In genomic region chr16:90416621-90417020, GRCm38 (mm10) we compare ENCODE assay signal across 28 mouse cellular contexts. TPM values are rescaled to one million over a fixed set of nuclear protein-coding genes. Genes with fewer than 3 reads are reported as not detected.
DNase-seq lines count a peak whose midpoint lies in the region; ATAC-seq and TF ChIP-seq lines count a peak whose summit lies in the region.
"Had no signal": no experiment of that assay in that cellular context is flagged by ENCODE, and none has a peak within 500 bp of the region (broad histone marks: within the 10 kb centered on the region; RNA-seq: fewer than 3 reads in every experiment).

No protein-coding gene starts in this region.

- no peak for ATAC-seq in hindbrain, embryonic 13.5 days (ENCODE audit: low FRiP score)
- ATAC-seq: activated CD4-positive, CD25-positive, alpha-beta regulatory T cell, adult 4 months; CD4-positive, CD25-positive, alpha-beta regulatory T cell, adult 4 months; Patski had no signal

- H3K4me3 ChIP-seq in ES-E14 (ENCODE audit: insufficient read depth in 1 of 2, low read depth in 1 of 2, low read length in 2 of 2, poor library complexity in 1 of 2, severe bottlenecking in 1 of 2), result no peak overlapping the region
- H3K4me3 ChIP-seq in hindbrain, embryonic 13.5 days, result no peak overlapping the region

- peaks cover 14% of the 10 kb centered on the region; the same call in 1 of the 2 replicates for H3K36me3 ChIP-seq in ES-E14 (ENCODE audit: control insufficient read depth, insufficient read depth, low read length, poor library complexity, severe bottlenecking)
- peaks cover 16% of the 10 kb centered on the region for H3K36me3 ChIP-seq in hindbrain, embryonic 13.5 days
- H3K36me3 ChIP-seq: G1E had no signal

- H3K4me1 ChIP-seq in ES-E14 (ENCODE audit: control insufficient read depth in 2 of 2, insufficient read depth in 2 of 2, low read length in 2 of 2, poor library complexity in 1 of 2), result peaks cover 5 to 14% of the 10 kb centered on the region in 2 experiments
- peaks cover 33% of the 10 kb centered on the region for H3K4me1 ChIP-seq in hindbrain, embryonic 13.5 days (replicated peaks)

- peak overlapping the region; percentile 62; the same call in 1 of the 2 replicates for H3K27ac ChIP-seq in ES-E14 (ENCODE audit: insufficient read depth, low read depth, low read length, poor library complexity, severe bottlenecking)
- no peak overlapping the region for H3K27ac ChIP-seq in hindbrain, embryonic 13.5 days

- H3K9ac ChIP-seq in ES-E14 (ENCODE audit: insufficient read depth, low read depth, low read length, poor library complexity, severe bottlenecking), result no peak overlapping the region
- no peak overlapping the region for H3K9ac ChIP-seq in hindbrain, embryonic 13.5 days

- H3K4me2 ChIP-seq in hindbrain, embryonic 13.5 days, result no peak overlapping the region

- H3K9me3 ChIP-seq in ES-E14 (ENCODE audit: control insufficient read depth, insufficient read depth, low read depth, low read length), result no peaks in the 10 kb centered on the region
- no peaks in the 10 kb centered on the region for H3K9me3 ChIP-seq in hindbrain, embryonic 13.5 days

- in situ Hi-C loops in ES-E14 (cut with MboI; ENCODE audit: low sequenced_read_pairs in 2 of 2, unreplicated experiment in 2 of 2), result no loop called here

- DNase-seq in ES-CJ7 (ENCODE audit: low read depth, low spot score), result peak; percentile 68
- DNase-seq in ES-E14 (ENCODE audit: low read depth, low spot score), result no peak
- DNase-seq in R1 (ENCODE audit: low read depth, low spot score), result peak; percentile 82
- DNase-seq in ZHBTc4 (ENCODE audit: low read depth, low spot score), result peak; percentile 78
- no peak for DNase-seq in MN1 (ENCODE audit: low spot score)
- DNase-seq in thymus, postnatal 0 days (ENCODE audit: low spot score), result no peak
- DNase-seq in ovary, postnatal 36 days (ENCODE audit: low spot score), result no peak
- DNase-seq: adrenal gland, adult 2 months; adrenal gland, adult 8-10 months; adrenal gland, postnatal 10 days; adrenal gland, postnatal 14 days; adrenal gland, postnatal 25 days; adrenal gland, postnatal 36 days; B cell, adult 2 months; cerebellum, adult 11 months; cerebellum, adult 11-12 months; cerebellum, adult 18-20 months; cerebellum, adult 2 months; cerebellum, adult 8-10 months; cerebellum, adult 9-10 months; cerebellum, adult 9-11 months had no signal

- H3K27me3 ChIP-seq in hindbrain, embryonic 13.5 days, result no peaks in the 10 kb centered on the region
- H3K27me3 ChIP-seq: Patski had no signal

TF ChIP-seq in ES-E14, 5 proteins besides CTCF, POLR2A, EP300 and RAD21:
- no peak for TF ChIP-seq ZNF384 (IDR thresholded peaks at IDR 0.05; ENCODE audit: low read depth, low read length)
- TF ChIP-seq ZC3H11A (IDR thresholded peaks at IDR 0.05; ENCODE audit: borderline replicate concordance, low read depth, low read length), result no peak
- no peak for TF ChIP-seq MAFK (IDR thresholded peaks at IDR 0.05; ENCODE audit: insufficient read depth, low read depth, low read length)
- TF ChIP-seq HCFC1 (IDR thresholded peaks at IDR 0.05; ENCODE audit: borderline replicate concordance, insufficient read depth, low read length), result no peak
- TF ChIP-seq CHD2 (IDR thresholded peaks at IDR 0.05; ENCODE audit: low read depth, low read length), result no peak
TF ChIP-seq in ES-E14: peak in this region for 0.

RNA-seq across cellular contexts. Expression of gene Hunk, which starts 30.8 kb away (rescaled TPM):
- total RNA-seq in ES-E14 (2012; rRNA removed), result 9.0 and 9.2 TPM in 2 replicates
- polyA plus RNA-seq in thymus, postnatal 0 days (2015; fragmentation: Nextera tagmentation; extraction: Ambion mirVana), result 3.1 and 3.6 TPM in 2 replicates
- polyA plus RNA-seq in hindbrain, embryonic 13.5 days (2015; fragmentation: Nextera tagmentation; extraction: Ambion mirVana), result 7.3 and 7.8 TPM in 2 replicates
- total RNA-seq: CH12.LX, MEL had no signal
- polyA plus RNA-seq: CD4-positive, CD25-positive, alpha-beta regulatory T cell, adult 4 months; G1E had no signal

Comparison
In these comparisons a context has a peak if more than half of its experiments do, and no peak if none do; other contexts are left out.
1. DNase-seq: peak in ES-CJ7 (single experiment), R1 (single experiment) and ZHBTc4 (single experiment); none in ES-E14 (single experiment), MN1 (single experiment), thymus, postnatal 0 days (single experiment) and ovary, postnatal 36 days (single experiment).